Mouse (Mus musculus) layer of hippocampus, adult 2 months (tissue): Measurements from ENCODE around the gene Iars2. TPM values are rescaled to one million over a fixed set of nuclear protein-coding genes. Genes with fewer than 3 reads are reported as not detected.

Experiments
- DNase-seq, 2 experiments: peaks; one replicate each; pipeline ENCODE4 v3.0.0; 2022; ENCODE audit warnings: low spot score in 2 of 2
- H3K27ac ChIP-seq: fragments of 200-600 bp; 2 replicates; pipeline ENCODE4 v1.8.1; 2022
- H3K4me3 ChIP-seq: fragments of 200-600 bp; 2 replicates; pipeline ENCODE4 v1.8.1; 2022; ENCODE audit warnings: mild to moderate bottlenecking
- CTCF ChIP-seq: fragments of 200-600 bp; conservative IDR thresholded peaks from 2 replicates; pipeline ENCODE4 v1.8.1; 2022; ENCODE audit warnings: antibody characterized with exemption, mild to moderate bottlenecking, moderate library complexity
- long read RNA-seq, 2 experiments: library from polyadenylated mRNA; stranded (forward); transcript quantifications; one replicate each; pipeline ENCODE4 v2.0.0; 2021; ENCODE audit warnings: borderline mapping rate in 2 of 2
- total RNA-seq, 2 experiments: library from RNA; stranded (reverse); gene quantifications; 2 replicates each; pipeline ENCODE4 v1.2.3; 2021

Gene Iars2
- 10 to 100 TPM; 29.9 to 34.3 TPM for total RNA-seq
- long read RNA-seq, experiment 1, full-length matches to known transcripts: 20 of 30 reads
- long read RNA-seq, experiment 1, partial matches to known transcripts: 1 of 30 reads
- long read RNA-seq, experiment 1, other reads (novel, unspliced or antisense): 9 of 30 reads
- long read RNA-seq, experiment 2, full-length matches to known transcripts: 30 of 46 reads
- long read RNA-seq, experiment 2, partial matches to known transcripts: 11 of 46 reads
- long read RNA-seq, experiment 2, other reads (novel, unspliced or antisense): 5 of 46 reads

DNA sequence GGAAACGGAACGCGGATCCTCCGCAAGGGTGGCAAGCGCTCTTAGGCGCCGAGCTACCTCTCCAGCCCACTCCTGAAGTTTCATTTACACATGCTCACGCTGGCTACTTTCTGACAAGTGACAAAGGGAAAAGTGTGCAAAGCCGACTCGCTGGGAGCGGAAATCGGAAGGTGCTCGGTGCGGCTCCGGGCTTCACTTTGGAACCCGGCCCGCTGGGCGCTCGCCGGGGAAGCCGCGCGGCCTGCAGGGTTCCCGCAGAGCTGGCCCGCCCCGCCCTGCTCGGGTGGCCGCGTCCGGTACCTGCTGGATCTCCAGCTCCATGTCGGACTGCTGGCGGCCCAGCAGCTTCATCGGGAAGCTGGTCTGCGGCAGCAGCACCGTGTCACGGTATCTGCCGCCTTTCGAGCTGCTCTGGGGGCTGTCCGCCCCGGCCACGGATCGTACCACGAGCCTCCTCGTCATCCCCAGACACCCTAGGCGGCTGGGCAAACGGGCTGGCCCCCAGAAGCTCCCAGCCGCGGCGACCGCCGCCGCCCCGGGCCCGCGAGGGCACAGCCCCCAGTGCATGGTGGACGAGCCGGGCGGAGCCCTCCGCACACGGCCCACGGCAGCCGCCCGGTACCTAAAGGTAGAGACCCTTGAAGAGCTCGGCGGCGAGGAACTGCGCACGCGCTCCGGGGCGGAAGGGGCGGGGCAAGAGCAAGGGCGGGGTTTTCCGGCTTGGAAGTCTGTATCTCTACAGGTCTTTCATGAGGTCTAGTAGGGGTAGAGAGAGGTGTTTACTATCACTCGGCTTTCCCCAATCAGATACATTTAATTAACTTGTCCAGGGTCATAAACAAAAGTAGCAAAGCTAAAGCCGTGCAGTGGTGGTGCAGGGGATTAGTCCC, at the start of gene Iars2:
Gene Iars2 (minus strand): TSS at position 676 of the 890 bp plus-strand sequence.
- 0 out of 2 replicates have a peak, but pooled peaks have one; percentile 10 for TF ChIP-seq CTCF
- H3K27ac ChIP-seq: peak within 1 kb of the TSS; percentile 96
- peak; percentile 87 to 94 for DNase-seq
- H3K4me3 ChIP-seq: peak within 1 kb of the TSS; percentile 86

DNA sequence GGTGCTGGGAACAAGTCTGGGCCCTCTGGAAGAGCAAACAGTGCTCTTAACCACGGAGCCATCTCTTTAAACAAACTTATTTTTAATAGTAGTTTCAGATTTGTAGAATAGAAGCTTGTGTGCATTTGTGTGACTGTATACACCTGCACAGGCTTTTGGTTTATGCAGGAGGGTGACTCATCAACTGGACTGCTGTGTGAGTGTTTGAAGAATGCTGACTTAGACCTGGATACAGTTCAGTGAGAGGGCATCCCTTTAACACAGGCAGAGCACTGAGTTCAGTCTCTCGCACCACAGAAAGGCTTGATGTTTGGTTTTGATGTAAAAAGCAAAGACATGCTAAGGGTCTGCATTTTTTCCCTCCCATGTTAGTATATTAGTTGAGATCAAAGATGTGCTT, 48.2 kb upstream of the Iars2 start:
- no peak overlapping the region for H3K4me3 ChIP-seq
- no peak for TF ChIP-seq CTCF
- no peak overlapping the region for H3K27ac ChIP-seq
- DNase-seq: no peak

DNA sequence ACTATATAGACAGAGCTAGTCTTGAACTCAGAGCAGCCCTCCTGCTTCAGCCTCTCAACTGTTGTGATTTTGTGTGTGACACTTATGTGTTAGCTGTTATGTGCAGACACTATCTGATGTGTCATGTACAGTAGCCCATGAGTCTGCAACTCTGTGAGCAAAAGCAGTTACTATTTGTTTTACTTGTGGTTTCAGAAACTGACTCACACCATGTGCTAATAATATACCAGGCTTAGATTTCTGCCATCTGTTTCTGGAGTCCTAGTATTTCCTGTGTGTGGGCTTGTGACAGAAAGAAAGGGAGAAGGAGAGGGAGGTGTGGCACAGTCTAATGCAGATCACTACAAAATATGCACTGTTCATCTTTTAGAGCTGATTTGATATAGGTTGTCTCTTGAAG, 47.2 kb upstream of the Iars2 start:
- peak in 1 of 2 experiments; percentile 58 for DNase-seq
- no peak overlapping the region for H3K4me3 ChIP-seq
- no peak overlapping the region for H3K27ac ChIP-seq
- TF ChIP-seq CTCF: no peak

DNA sequence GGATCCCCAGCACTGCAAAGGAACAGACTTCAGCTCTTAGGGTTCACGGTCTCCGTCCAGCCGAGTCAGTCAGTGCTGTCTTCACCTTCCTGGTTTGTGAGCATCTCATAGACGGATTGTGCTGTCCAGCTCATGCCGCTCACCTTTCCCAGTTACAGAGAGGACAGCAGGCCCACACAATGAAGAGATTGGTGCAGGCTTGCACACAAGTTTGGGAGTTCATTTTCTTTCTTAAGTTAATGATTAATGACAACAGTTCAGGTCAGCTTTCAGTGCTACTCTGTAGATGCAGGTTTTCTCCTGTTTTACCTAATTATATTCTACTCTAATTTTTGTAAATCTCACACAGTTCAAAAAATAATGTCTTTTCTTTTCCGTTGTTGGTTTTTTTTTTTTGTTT, 40.8 kb upstream of the Iars2 start:
- H3K27ac ChIP-seq: no peak overlapping the region
- no peak for TF ChIP-seq CTCF
- no peak overlapping the region for H3K4me3 ChIP-seq
- no peak for DNase-seq

DNA sequence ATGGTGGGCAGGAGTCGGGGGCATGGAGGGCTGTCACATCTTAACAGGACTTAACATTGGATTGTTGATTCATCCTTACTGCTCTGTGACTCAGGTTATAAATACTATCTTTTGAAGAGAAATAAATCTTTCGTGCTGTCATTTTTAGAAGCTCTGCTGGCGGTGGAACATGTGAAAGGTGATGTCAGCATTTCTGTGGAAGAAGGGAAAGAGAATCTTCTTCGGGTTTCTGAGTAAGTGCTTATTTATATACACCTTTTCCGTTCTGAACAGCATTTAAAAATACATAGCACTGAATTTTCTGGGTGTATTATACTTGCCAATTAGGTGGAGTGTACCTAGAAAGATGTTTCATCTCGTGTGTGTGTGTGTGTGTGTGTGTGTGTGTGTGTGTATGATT, 38.2 kb upstream of the Iars2 start:
- no peak for TF ChIP-seq CTCF
- no peak overlapping the region for H3K27ac ChIP-seq
- no peak overlapping the region for H3K4me3 ChIP-seq
- DNase-seq: no peak

DNA sequence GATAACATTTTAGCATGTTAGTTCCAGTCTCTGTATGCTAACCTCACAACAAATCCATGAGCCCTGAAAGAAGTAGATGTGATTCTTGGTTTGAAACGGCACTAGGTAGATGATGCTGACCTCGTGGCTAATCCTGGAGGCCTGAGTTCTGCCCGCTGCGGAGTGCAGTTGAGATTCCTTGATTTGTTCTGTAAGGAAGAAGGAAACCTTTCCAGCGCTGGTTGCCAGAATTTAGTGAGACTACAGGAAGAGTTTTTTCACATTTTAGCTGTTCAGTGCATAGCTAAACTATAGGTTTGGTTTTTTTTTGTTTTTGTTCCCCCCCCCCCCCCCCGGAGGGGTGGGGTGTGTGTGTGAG, 35.0 kb upstream of the Iars2 start:
- TF ChIP-seq CTCF: no peak
- Histone ChIP-seq H3K4me3 (peak overlapping the region; percentile 94), H3K27ac (no peak overlapping the region)
- DNase-seq: no peak

DNA sequence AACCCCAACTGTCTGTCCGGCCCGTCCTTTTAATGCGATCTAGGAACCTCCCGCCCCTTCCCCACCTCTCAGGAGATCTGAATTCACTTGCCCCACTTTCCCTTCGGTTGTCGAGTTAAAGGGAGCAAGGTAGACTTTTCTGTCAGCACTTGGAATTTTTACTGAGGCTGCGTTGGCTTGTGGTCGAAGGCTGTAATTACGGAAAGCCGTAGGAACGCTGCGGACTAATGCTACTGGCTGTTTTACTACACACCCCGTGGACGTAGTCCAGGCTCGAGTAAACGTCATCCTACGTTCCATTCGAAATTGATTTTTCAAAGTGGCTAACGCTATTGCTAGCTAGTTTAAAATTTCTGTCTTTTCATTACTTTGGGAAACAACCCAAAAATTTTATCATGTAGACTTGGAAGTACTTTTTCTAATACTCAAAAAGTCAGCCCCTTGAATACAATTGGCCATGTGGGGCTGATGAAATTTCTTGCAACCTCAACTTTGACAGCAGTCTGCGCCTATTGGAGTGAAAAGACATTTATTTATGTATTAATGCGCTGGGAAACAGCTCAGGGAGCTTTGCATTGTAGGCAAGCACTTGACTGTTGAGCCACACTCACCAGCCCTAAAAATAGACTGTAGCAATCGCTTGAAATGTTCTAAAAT, 34.5 kb upstream of the Iars2 start:
- DNase-seq: peak; percentile 27 to 29
- Histone ChIP-seq H3K4me3 (peak overlapping the region; percentile 94), H3K27ac (peak overlapping the region; percentile 93)
- TF ChIP-seq CTCF: no peak

DNA sequence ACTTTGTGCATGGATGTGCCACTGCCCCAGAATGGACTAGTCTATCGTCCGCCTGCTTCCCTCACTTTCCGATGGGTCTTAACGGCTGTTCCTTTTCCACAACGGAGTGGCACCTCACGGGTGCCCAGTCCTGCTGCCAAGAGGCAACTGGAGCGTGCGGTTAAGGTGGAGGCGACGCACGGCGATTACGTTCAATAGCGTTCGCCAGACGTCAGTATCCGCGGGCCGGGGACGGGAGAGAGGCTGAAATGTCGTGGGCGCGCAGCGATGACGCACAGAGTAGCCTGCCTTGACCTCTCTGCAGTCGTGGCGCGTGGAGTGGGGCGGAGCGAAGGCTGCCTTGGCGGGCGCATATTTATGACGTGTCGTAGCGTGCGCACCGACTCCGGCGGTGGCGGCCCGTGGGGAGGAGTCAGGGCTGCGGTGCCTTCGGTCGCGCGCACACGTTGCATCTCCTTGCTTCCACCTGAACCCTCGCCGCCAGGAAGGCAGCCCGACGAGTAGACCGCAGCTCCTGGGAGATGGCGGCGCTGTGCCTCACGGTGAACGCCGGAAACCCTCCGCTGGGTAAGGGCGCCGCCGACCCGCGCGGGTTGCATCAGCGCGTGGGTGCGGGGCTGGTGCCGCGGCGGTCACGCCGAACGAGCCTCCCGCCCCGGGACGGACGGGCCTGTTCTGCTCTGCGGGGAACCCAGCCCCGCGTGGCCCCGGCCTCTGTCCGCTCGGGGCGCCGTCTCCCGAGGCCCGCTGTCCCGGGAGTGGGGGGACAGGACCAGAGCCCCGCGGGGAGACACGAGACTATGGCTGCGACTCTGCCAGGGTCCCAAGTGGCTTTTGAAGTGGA, 33.7 kb upstream of the Iars2 start, which contains the start of gene Eprs:
Gene Eprs (plus strand): TSS at position 368 of the 844 bp plus-strand sequence.
- peak within 1 kb of the TSS; percentile 94 for H3K4me3 ChIP-seq
- TF ChIP-seq CTCF: no peak
- DNase-seq: peak; percentile 98 to 99
- H3K27ac ChIP-seq: peak within 1 kb of the TSS; percentile 93

DNA sequence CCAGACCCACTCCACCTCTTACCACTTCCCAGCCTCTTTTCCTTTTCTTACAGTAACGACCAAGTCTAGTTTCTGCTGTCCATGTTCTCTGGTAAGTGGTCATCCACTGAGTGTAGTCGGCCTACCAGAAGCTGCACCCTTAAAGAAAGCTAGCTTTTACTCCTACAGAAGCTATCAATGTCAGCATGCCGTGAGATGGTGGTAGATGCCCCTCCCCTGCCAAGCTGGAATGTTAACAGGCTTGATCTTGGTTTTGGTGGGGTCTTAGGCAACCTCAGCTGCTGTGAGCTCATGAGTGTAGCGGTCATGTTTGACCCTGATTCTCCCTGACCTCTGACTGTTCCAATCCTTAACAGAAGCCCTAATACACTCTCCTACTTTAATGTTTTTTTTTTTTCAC, 29.0 kb upstream of the Iars2 start:
- TF ChIP-seq CTCF: no peak
- H3K27ac ChIP-seq: no peak overlapping the region
- no peak overlapping the region for H3K4me3 ChIP-seq
- no peak for DNase-seq

DNA sequence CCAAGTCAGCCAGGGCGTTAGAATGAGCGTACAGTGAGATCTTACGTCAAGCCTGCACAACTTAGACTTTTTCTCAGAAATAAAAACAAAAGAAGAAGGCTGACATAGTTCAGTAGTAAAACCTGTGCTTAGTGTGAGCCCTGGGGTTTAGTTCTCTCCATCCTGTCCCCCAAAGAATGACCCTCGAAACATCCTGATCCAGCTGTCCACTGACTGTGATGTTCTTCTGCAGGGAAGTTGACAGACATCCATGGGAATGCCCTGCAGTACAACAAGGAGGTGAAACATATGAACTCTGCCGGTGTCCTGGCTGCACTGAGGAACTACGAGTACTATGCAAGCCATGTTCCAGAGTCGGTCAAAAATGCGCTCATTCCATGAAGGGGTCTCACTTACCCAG, 27.1 kb upstream of the Iars2 start:
- TF ChIP-seq CTCF: no peak
- Histone ChIP-seq H3K27ac (no peak overlapping the region), H3K4me3 (no peak overlapping the region)
- DNase-seq: no peak

DNA sequence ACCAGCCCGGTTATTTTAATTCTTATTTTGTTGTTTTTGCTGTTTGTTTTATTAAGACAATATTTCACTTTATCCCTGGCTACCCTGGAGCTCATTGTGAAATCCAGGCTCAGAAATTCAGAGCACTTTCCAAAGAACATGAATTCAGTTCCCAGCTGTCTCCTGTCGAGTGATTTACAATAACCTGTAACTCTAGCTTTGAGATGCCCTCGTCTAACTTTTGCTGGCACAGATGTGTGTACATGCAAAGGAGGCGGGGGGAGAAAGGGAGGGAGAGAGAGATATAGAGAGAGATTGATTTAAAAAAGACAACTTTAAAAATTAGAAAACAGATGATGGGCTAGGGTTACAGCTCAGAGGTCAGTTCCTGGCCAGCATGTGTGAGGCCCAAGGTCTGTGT, 25.5 kb upstream of the Iars2 start:
- DNase-seq: no peak
- no peak overlapping the region for H3K27ac ChIP-seq
- no peak for TF ChIP-seq CTCF
- H3K4me3 ChIP-seq: no peak overlapping the region

DNA sequence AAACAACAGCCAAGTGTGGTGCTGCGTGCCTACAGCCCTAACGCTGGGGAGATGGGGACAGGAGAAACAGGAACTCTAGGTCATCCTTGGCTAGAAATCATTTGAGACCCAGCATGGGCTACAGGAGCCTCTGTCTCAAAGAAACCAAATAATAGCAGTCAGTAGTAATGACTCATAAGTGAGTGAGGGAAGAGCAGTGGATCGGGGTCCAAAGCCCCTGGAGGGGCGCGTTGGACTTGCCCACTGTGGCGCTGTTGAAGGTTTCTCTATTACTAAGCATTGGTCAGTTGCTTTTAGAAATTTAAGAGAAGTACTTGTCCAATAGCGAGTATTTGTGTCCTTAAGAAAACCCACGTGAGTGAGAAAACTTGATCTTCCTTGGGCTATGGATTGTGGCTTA, 24.2 kb upstream of the Iars2 start:
- TF ChIP-seq CTCF: no peak
- Histone ChIP-seq H3K4me3 (no peak overlapping the region), H3K27ac (no peak overlapping the region)
- no peak for DNase-seq
